Mouse (Mus musculus) MEL (cell line): ENCODE data around the gene Rerg. TPM values are rescaled to one million over a fixed set of nuclear protein-coding genes. Genes with fewer than 3 reads are reported as not detected.

Experiments used
- DNase-seq: peaks from one replicate; pipeline ENCODE4 v3.0.0; 2011; ENCODE audit warnings: low read depth, low spot score
- H3K27ac ChIP-seq: 2 replicates; pipeline ENCODE4 v1.5.1; 2012; ENCODE audit warnings: low read depth, mild to moderate bottlenecking, control low read depth, low read length, moderate library complexity; ENCODE audit not compliant: control insufficient read depth
- H3K27me3 ChIP-seq, 2 experiments: fragments of 150-350 bp in 1 of 2; sonication (generic) in 1 of 2; 2 replicates each; pipeline ENCODE4 v1.6.1; 2012; ENCODE audit warnings: low read length in 2 of 2, mild to moderate bottlenecking in 2 of 2, improper control_type of control experiment in 1 of 2, moderate library complexity in 1 of 2; ENCODE audit not compliant: insufficient read depth in 2 of 2, control insufficient read depth in 1 of 2
- H3K36me3 ChIP-seq, 2 experiments: 2 replicates each; pipeline ENCODE4 v1.6.1; 2012 to 2014; ENCODE audit warnings: low read length in 2 of 2, improper control_type of control experiment in 1 of 2, inconsistent platforms in 1 of 2, mild to moderate bottlenecking in 1 of 2; ENCODE audit not compliant: insufficient read depth in 2 of 2, control insufficient read depth in 1 of 2
- H3K4me1 ChIP-seq, 2 experiments: fragments of 150-350 bp in 1 of 2; sonication (generic) in 1 of 2; 2 replicates each; pipeline ENCODE4 v1.6.1; 2012; ENCODE audit warnings: low read length in 2 of 2, improper control_type of control experiment in 1 of 2, mild to moderate bottlenecking in 1 of 2; ENCODE audit not compliant: insufficient read depth in 2 of 2, control insufficient read depth in 1 of 2
- H3K4me3 ChIP-seq, 2 experiments: fragments of 150-350 bp in 1 of 2; sonication (generic) in 1 of 2; 2 replicates each; pipeline ENCODE4 v1.5.1; 2012; ENCODE audit warnings: low read depth in 2 of 2, low read length in 2 of 2, mild to moderate bottlenecking in 2 of 2, moderate library complexity in 2 of 2, control low read depth in 1 of 2, improper control_type of control experiment in 1 of 2; ENCODE audit not compliant: control insufficient read depth in 1 of 2, insufficient read depth in 1 of 2
- H3K79me2 ChIP-seq: 2 replicates; pipeline ENCODE4 v1.6.1; 2012; ENCODE audit warnings: mild to moderate bottlenecking, low read length, moderate library complexity; ENCODE audit not compliant: control insufficient read depth, poor library complexity, insufficient read depth
- H3K9ac ChIP-seq: 2 replicates; pipeline ENCODE4 v1.6.1; 2012; ENCODE audit warnings: low read depth, mild to moderate bottlenecking, control low read depth, low read length, moderate library complexity; ENCODE audit not compliant: control insufficient read depth, poor library complexity, severe bottlenecking
- H3K9me3 ChIP-seq: fragments of 150-350 bp; sonication (generic); replicated peaks from 2 replicates; pipeline ENCODE4 v1.6.1; 2012; ENCODE audit warnings: mild to moderate bottlenecking, low read length, improper control_type of control experiment, moderate library complexity; ENCODE audit not compliant: insufficient read depth
- BHLHE40 ChIP-seq: IDR thresholded peaks from 2 replicates; pipeline ENCODE4 v1.6.1; 2012; ENCODE audit warnings: low read depth, mild to moderate bottlenecking, inconsistent platforms, low read length, improper control_type of control experiment, borderline replicate concordance
- CHD1 ChIP-seq: IDR thresholded peaks from 2 replicates; pipeline ENCODE4 v1.6.1; 2012; ENCODE audit warnings: low read depth, mild to moderate bottlenecking, inconsistent platforms, low read length, improper control_type of control experiment
- CHD2 ChIP-seq: IDR thresholded peaks from 2 replicates; pipeline ENCODE4 v1.6.1; 2011; ENCODE audit warnings: low read length, improper control_type of control experiment
- CTCF ChIP-seq, 3 experiments: IDR thresholded peaks in 2 of 3; conservative IDR thresholded peaks in 1 of 3; 2 replicates each; pipeline ENCODE4 v1.5.1; 2011 to 2012; ENCODE audit warnings: low read length in 3 of 3, low read depth in 2 of 3, mild to moderate bottlenecking in 2 of 3, improper control_type of control experiment in 1 of 3, inconsistent platforms in 1 of 3, mixed read lengths in 1 of 3, moderate library complexity in 1 of 3; ENCODE audit not compliant: control insufficient read depth in 1 of 3, insufficient read depth in 1 of 3, poor library complexity in 1 of 3, severe bottlenecking in 1 of 3
- E2F4 ChIP-seq: IDR thresholded peaks from 2 replicates; pipeline ENCODE4 v1.6.1; 2011; ENCODE audit warnings: low read depth, low read length, improper control_type of control experiment, borderline replicate concordance
- EP300 ChIP-seq, 2 experiments: IDR thresholded peaks; 2 replicates each; pipeline ENCODE4 v1.6.1; 2011; ENCODE audit warnings: improper control_type of control experiment in 2 of 2, low read length in 2 of 2, low read depth in 1 of 2, mild to moderate bottlenecking in 1 of 2
- ETS1 ChIP-seq: IDR thresholded peaks from 2 replicates; pipeline ENCODE4 v1.6.1; 2012; ENCODE audit warnings: low read depth, mild to moderate bottlenecking, inconsistent platforms, low read length, improper control_type of control experiment, moderate library complexity
- HCFC1 ChIP-seq: IDR thresholded peaks from 2 replicates; pipeline ENCODE4 v1.6.1; 2012; ENCODE audit warnings: low read depth, mild to moderate bottlenecking, inconsistent platforms, low read length, improper control_type of control experiment, moderate library complexity
- KAT2A ChIP-seq: conservative IDR thresholded peaks from 2 replicates; pipeline ENCODE4 v1.6.1; 2012; ENCODE audit warnings: low read depth, low read length, improper control_type of control experiment, inconsistent platforms
- MAFK ChIP-seq: IDR thresholded peaks from 2 replicates; pipeline ENCODE4 v1.6.1; 2011; ENCODE audit warnings: low read depth, mild to moderate bottlenecking, low read length, improper control_type of control experiment, borderline replicate concordance
- MAZ ChIP-seq: IDR thresholded peaks from 2 replicates; pipeline ENCODE4 v1.6.1; 2012; ENCODE audit warnings: low read depth, mild to moderate bottlenecking, inconsistent platforms, low read length, improper control_type of control experiment
- MEF2A ChIP-seq: IDR thresholded peaks from 2 replicates; pipeline ENCODE4 v1.6.1; 2014; ENCODE audit warnings: low read depth, mild to moderate bottlenecking, inconsistent platforms, low read length, improper control_type of control experiment; ENCODE audit not compliant: poor library complexity, insufficient replicate concordance, severe bottlenecking; ENCODE audit errors: extremely low read depth
- MYB ChIP-seq: IDR thresholded peaks from 2 replicates; pipeline ENCODE4 v1.6.1; 2011; ENCODE audit warnings: mild to moderate bottlenecking, low read depth, low read length, improper control_type of control experiment
- NELFE ChIP-seq: IDR thresholded peaks from 2 replicates; pipeline ENCODE4 v1.6.1; 2011; ENCODE audit warnings: low read depth, low read length, improper control_type of control experiment
- NRF1 ChIP-seq: IDR thresholded peaks from 2 replicates; pipeline ENCODE4 v1.6.1; 2014; ENCODE audit warnings: low read depth, mild to moderate bottlenecking, inconsistent platforms, low read length, improper control_type of control experiment, moderate library complexity; ENCODE audit not compliant: poor library complexity, insufficient read depth, severe bottlenecking
- POLR2A ChIP-seq, 2 experiments: IDR thresholded peaks; 2 replicates each; pipeline ENCODE4 v1.6.1; 2011 to 2012; ENCODE audit warnings: low read length in 2 of 2, mild to moderate bottlenecking in 2 of 2, control low read depth in 1 of 2, improper control_type of control experiment in 1 of 2, low read depth in 1 of 2, moderate library complexity in 1 of 2; ENCODE audit not compliant: control insufficient read depth in 1 of 2, insufficient read depth in 1 of 2, poor library complexity in 1 of 2
- POLR2AphosphoS5 ChIP-seq: IDR thresholded peaks from 2 replicates; pipeline ENCODE4 v1.6.1; 2012; ENCODE audit warnings: low read depth, borderline replicate concordance, mild to moderate bottlenecking, inconsistent platforms, low read length, moderate library complexity, mixed read lengths
- SMC3 ChIP-seq: IDR thresholded peaks from 2 replicates; pipeline ENCODE4 v1.6.1; 2011; ENCODE audit warnings: low read depth, low read length, improper control_type of control experiment
- TAL1 ChIP-seq: IDR thresholded peaks from 2 replicates; pipeline ENCODE4 v1.6.1; 2012; ENCODE audit warnings: mild to moderate bottlenecking, inconsistent platforms, low read length, moderate library complexity, mixed read lengths
- TBP ChIP-seq: IDR thresholded peaks from 2 replicates; pipeline ENCODE4 v1.8.0; 2011; ENCODE audit warnings: low read depth, low read length, improper control_type of control experiment
- TCF12 ChIP-seq: IDR thresholded peaks from 2 replicates; pipeline ENCODE4 v1.6.1; 2014; ENCODE audit warnings: low read depth, mild to moderate bottlenecking, inconsistent platforms, low read length, improper control_type of control experiment, moderate library complexity
- UBTF ChIP-seq: IDR thresholded peaks from 2 replicates; pipeline ENCODE4 v1.6.1; 2012; ENCODE audit warnings: low read depth, mild to moderate bottlenecking, inconsistent platforms, low read length, improper control_type of control experiment, moderate library complexity, borderline replicate concordance; ENCODE audit not compliant: insufficient read depth
- USF1 ChIP-seq: IDR thresholded peaks from 2 replicates; pipeline ENCODE4 v1.6.1; 2014; ENCODE audit warnings: low read depth, mild to moderate bottlenecking, inconsistent platforms, low read length, improper control_type of control experiment, moderate library complexity
- USF2 ChIP-seq, 2 experiments: IDR thresholded peaks; 2 replicates each; pipeline ENCODE4 v1.6.1; 2011 to 2012; ENCODE audit warnings: improper control_type of control experiment in 2 of 2, low read length in 2 of 2, borderline replicate concordance in 1 of 2, inconsistent platforms in 1 of 2, low read depth in 1 of 2, mild to moderate bottlenecking in 1 of 2; ENCODE audit not compliant: insufficient read depth in 1 of 2
- ZMIZ1 ChIP-seq: IDR thresholded peaks from 2 replicates; pipeline ENCODE4 v1.6.1; 2012; ENCODE audit warnings: low read depth, mild to moderate bottlenecking, inconsistent platforms, low read length, improper control_type of control experiment, moderate library complexity
- polyA plus RNA-seq, 2 experiments: library from polyadenylated mRNA; stranded (reverse) in 1 of 2; unstranded in 1 of 2; fragments of >175 nt in 1 of 2; fragments of >200 nt in 1 of 2; gene quantifications; 2 replicates each; pipeline versions ENCODE4 v1.2.1 to v1.2.4; 2012; ENCODE audit warnings: low replicate concordance in 2 of 2, low read depth in 1 of 2; ENCODE audit not compliant: insufficient read length in 2 of 2, insufficient read depth in 1 of 2, missing spikeins in 1 of 2
- total RNA-seq: library from RNA; depleted of rRNA; stranded (reverse); fragments of 300-350 nt; gene quantifications from 2 replicates; pipeline ENCODE4 v1.2.3, GENCODE M21; 2012

The Rerg gene
- total and polyA plus RNA-seq, 3 experiments: not detected

DNA sequence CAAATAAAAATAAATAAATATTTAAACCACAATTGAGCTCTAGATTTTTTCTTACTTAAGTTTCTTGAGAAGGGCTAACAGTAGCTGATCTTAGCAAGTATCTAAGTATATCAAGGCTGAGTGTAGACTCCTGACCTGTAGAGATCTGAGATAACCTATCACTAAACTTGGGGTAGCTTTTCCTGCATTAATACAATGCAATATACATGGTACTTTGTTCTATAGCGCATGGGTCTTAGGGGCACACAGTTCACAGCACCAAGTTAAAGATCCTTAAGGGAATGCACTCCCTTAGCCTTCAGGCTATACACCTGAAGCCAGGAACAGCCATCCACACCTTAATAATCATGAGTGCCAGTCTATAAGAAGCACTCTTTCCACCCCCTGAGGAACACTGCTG, 38.5 kb downstream of the Rerg start:
- Histone ChIP-seq H3K9me3 (no peaks in the 10 kb centered on the region), H3K4me3 (no peak overlapping the region), H3K27me3 (no peaks in the 10 kb centered on the region), H3K4me1 (no peaks in the 10 kb centered on the region), H3K9ac (no peak overlapping the region), H3K79me2 (no peaks in the 10 kb centered on the region), H3K27ac (no peak overlapping the region), H3K36me3 (no peaks in the 10 kb centered on the region)
- DNase-seq: no peak
- TF ChIP-seq HCFC1 (no peak), POLR2A (IDR thresholded peaks at IDR 0.05; ENCODE audit: control insufficient read depth in 1 of 2, insufficient read depth in 1 of 2, low read depth in 1 of 2, low read length in 2 of 2, poor library complexity in 1 of 2) (no peak), USF2 (IDR thresholded peaks at IDR 0.05; ENCODE audit: borderline replicate concordance in 1 of 2, insufficient read depth in 1 of 2, low read depth in 1 of 2, low read length in 2 of 2) (no peak), USF1 (no peak), ZMIZ1 (no peak), TAL1 (no peak), ETS1 (no peak), CTCF (IDR thresholded peaks at IDR 0.05 in 2 of 3, conservative IDR thresholded peaks at IDR 0.05 in 1 of 3; ENCODE audit: control insufficient read depth in 1 of 3, insufficient read depth in 1 of 3, low read depth in 2 of 3, low read length in 3 of 3, poor library complexity in 1 of 3, severe bottlenecking in 1 of 3) (no peak), TCF12 (no peak), KAT2A (no peak), CHD1 (no peak), EP300 (IDR thresholded peaks at IDR 0.05; ENCODE audit: low read depth in 1 of 2, low read length in 2 of 2) (no peak), MAFK (no peak), BHLHE40 (no peak), E2F4 (no peak), NELFE (no peak), MYB (no peak), UBTF (no peak)

DNA sequence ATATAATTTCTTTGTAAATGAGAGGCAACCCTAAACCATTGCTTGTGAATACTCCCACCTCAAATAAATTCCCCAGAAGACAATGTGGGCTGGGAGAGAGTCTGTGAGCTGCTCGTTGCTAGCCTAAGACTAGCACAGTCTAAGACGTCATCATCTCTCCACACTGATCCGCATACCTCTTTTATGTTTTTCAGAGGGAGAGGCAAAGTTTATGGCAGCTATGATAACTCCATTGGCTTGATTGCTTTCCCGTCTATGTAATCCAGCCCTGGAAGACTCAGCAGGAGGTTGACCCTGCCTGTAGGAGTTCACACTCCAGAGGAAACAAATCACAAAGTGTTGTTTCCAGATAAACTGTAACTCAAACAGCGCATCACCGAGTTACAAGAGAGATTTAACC, 38.9 kb downstream of the Rerg start:
- Histone ChIP-seq H3K27ac (no peak overlapping the region), H3K4me3 (no peak overlapping the region), H3K9ac (no peak overlapping the region), H3K27me3 (no peaks in the 10 kb centered on the region), H3K36me3 (no peaks in the 10 kb centered on the region), H3K4me1 (no peaks in the 10 kb centered on the region), H3K9me3 (no peaks in the 10 kb centered on the region), H3K79me2 (no peaks in the 10 kb centered on the region)
- no peak for DNase-seq
- TF ChIP-seq CHD2 (no peak), SMC3 (no peak), POLR2AphosphoS5 (no peak), POLR2A (IDR thresholded peaks at IDR 0.05; ENCODE audit: control insufficient read depth in 1 of 2, insufficient read depth in 1 of 2, low read depth in 1 of 2, low read length in 2 of 2, poor library complexity in 1 of 2) (no peak), MAZ (no peak), TBP (no peak), KAT2A (no peak), MEF2A (no peak), NRF1 (no peak), USF1 (no peak), MYB (no peak), ZMIZ1 (no peak), TCF12 (no peak)
